Mouse (Mus musculus) embryonic facial prominence, embryonic 12.5 days (tissue): ENCODE measurements around the gene Tmx2. TPM values are rescaled to one million over a fixed set of nuclear protein-coding genes. Genes with fewer than 3 reads are reported as not detected.

Experiments
- ATAC-seq: fragments of 200-750 bp; cut with Nextera tagmentation; 2 replicates; pipeline ENCODE4 v1.8.0; 2017; ENCODE audit not compliant: insufficient number of reproducible peaks, insufficient read depth, low FRiP score, low TSS enrichment
- H3K27ac ChIP-seq: fragments of 300-500 bp; sonication (generic); 2 replicates; pipeline ENCODE4 v1.5.1; 2016; ENCODE audit warnings: mild to moderate bottlenecking
- H3K27me3 ChIP-seq: fragments of 300-500 bp; sonication (generic); 2 replicates; pipeline ENCODE4 v1.6.1; 2016; ENCODE audit warnings: mild to moderate bottlenecking, moderate library complexity
- H3K36me3 ChIP-seq: fragments of 300-500 bp; sonication (generic); 2 replicates; pipeline ENCODE4 v1.6.1; 2016; ENCODE audit warnings: mild to moderate bottlenecking
- H3K4me1 ChIP-seq: fragments of 300-500 bp; sonication (generic); 2 replicates; pipeline ENCODE4 v1.6.1; 2016
- H3K4me2 ChIP-seq: fragments of 300-500 bp; sonication (generic); replicated peaks from 2 replicates; pipeline ENCODE4 v1.6.1; 2016; ENCODE audit warnings: mild to moderate bottlenecking, moderate library complexity
- H3K4me3 ChIP-seq: fragments of 300-500 bp; sonication (generic); 2 replicates; pipeline ENCODE4 v1.5.1; 2016; ENCODE audit warnings: mild to moderate bottlenecking
- H3K9ac ChIP-seq: fragments of 300-500 bp; sonication (generic); 2 replicates; pipeline ENCODE4 v1.6.1; 2016; ENCODE audit warnings: mild to moderate bottlenecking, moderate library complexity
- H3K9me3 ChIP-seq: fragments of 300-500 bp; sonication (generic); 2 replicates; pipeline ENCODE4 v1.6.1; 2016; ENCODE audit warnings: mild to moderate bottlenecking, moderate library complexity
- WGBS: fragments of 180-500 bp; shearing (Covaris S2); methylation state at CpG from one replicate; pipeline ENCODE4 v1.1.7; 2016; 5-methylcytosine and 5-hydroxymethylcytosine counted together
- polyA plus RNA-seq: library from polyadenylated mRNA; unstranded; fragments of >200 nt; fragmentation: Nextera tagmentation; extraction: Ambion mirVana; gene quantifications from 2 replicates; pipeline ENCODE4 v1.2.1, GENCODE M21; 2016

Gene Tmx2
- polyA plus RNA-seq, 1 experiment from 2014 or later, result 118 TPM

- peak within 1 kb of the TSS; percentile 96 for H3K27ac ChIP-seq
- peak; percentile 97 for ATAC-seq
- whole genome bisulfite sequencing, result 0% methylated on average over 15 of the region's 15 CpGs
- H3K27me3 ChIP-seq, result no peaks in the 10 kb centered on the region
- peak within 1 kb of the TSS; percentile 83 for H3K4me2 ChIP-seq
- H3K9me3 ChIP-seq, result no peaks in the 10 kb centered on the region
- 0 out of 2 replicates have a peak, but pooled peaks cover 8% of the 10 kb centered on the region for H3K4me1 ChIP-seq
- H3K36me3 ChIP-seq, result no peaks in the 10 kb centered on the region
- peak within 1 kb of the TSS; percentile 67 for H3K4me3 ChIP-seq
- peak within 1 kb of the TSS; percentile 85 for H3K9ac ChIP-seq
These were observed 28.3 kb downstream of the Tmx2 start, which contains the start of gene Ctnnd1 for GRCm38 (mm10) chr2:84650464-84651195. Gene Ctnnd1, minus strand, starts transcription at chr2:84650765.

GRCm38 (mm10) chr2:84649674-84650073 lies 29.3 kb downstream of the Tmx2 start:
- Histone ChIP-seq H3K9ac (peak overlapping the region; percentile 85), H3K9me3 (no peaks in the 10 kb centered on the region), H3K36me3 (no peaks in the 10 kb centered on the region), H3K4me1 (0 out of 2 replicates have a peak, but pooled peaks cover 8% of the 10 kb centered on the region), H3K4me3 (peak overlapping the region; percentile 67), H3K4me2 (peak overlapping the region; percentile 83), H3K27ac (peak overlapping the region; percentile 96), H3K27me3 (no peaks in the 10 kb centered on the region)
- ATAC-seq, result no peak
- 0% methylated on average over 10 of the region's 10 CpGs for WGBS

GRCm38 (mm10) chr2:84648369-84648768 lies 30.6 kb downstream of the Tmx2 start:
- no peaks in the 10 kb centered on the region for H3K27me3 ChIP-seq
- H3K36me3 ChIP-seq, result no peaks in the 10 kb centered on the region
- no peak overlapping the region for H3K27ac ChIP-seq
- H3K4me3 ChIP-seq, result peak overlapping the region; percentile 33
- WGBS, result 38% methylated on average over 6 of the region's 6 CpGs
- ATAC-seq, result no peak
- no peak overlapping the region for H3K9ac ChIP-seq
- H3K4me2 ChIP-seq, result peak overlapping the region; percentile 83
- H3K4me1 ChIP-seq, result 0 out of 2 replicates have a peak, but pooled peaks cover 8% of the 10 kb centered on the region
- H3K9me3 ChIP-seq, result no peaks in the 10 kb centered on the region

GRCm38 (mm10) chr2:84647051-84647568 lies 31.8 kb downstream of the Tmx2 start:
- Histone ChIP-seq H3K9ac (no peak overlapping the region), H3K4me2 (no peak overlapping the region), H3K27ac (no peak overlapping the region), H3K27me3 (no peaks in the 10 kb centered on the region), H3K9me3 (no peaks in the 10 kb centered on the region), H3K4me1 (0 out of 2 replicates have a peak, but pooled peaks cover 8% of the 10 kb centered on the region), H3K36me3 (no peaks in the 10 kb centered on the region), H3K4me3 (no peak overlapping the region)
- no peak for ATAC-seq
- 95% methylated on average over 6 of the region's 6 CpGs for WGBS

- Histone ChIP-seq H3K27ac (no peak overlapping the region), H3K4me3 (no peak overlapping the region), H3K9ac (no peak overlapping the region), H3K4me2 (no peak overlapping the region), H3K36me3 (no peaks in the 10 kb centered on the region), H3K4me1 (0 out of 2 replicates have a peak, but pooled peaks cover 8% of the 10 kb centered on the region), H3K27me3 (no peaks in the 10 kb centered on the region), H3K9me3 (no peaks in the 10 kb centered on the region)
- 86% methylated on average over 1 of the region's 1 CpGs for WGBS
- no peak for ATAC-seq
These were observed 32.8 kb downstream of the Tmx2 start for GRCm38 (mm10) chr2:84646138-84646537.

- Histone ChIP-seq H3K27me3 (no peaks in the 10 kb centered on the region), H3K9ac (no peak overlapping the region), H3K4me2 (no peak overlapping the region), H3K4me1 (peaks cover 32% of the 10 kb centered on the region), H3K4me3 (no peak overlapping the region), H3K9me3 (no peaks in the 10 kb centered on the region), H3K27ac (no peak overlapping the region), H3K36me3 (no peaks in the 10 kb centered on the region; the same call in 1 of the 2 replicates)
- no peak for ATAC-seq
These were observed 38.1 kb downstream of the Tmx2 start for GRCm38 (mm10) chr2:84640833-84641232.

GRCm38 (mm10) chr2:84638428-84639220 lies 40.3 kb downstream of the Tmx2 start:
- ATAC-seq, result no peak
- Histone ChIP-seq H3K4me2 (no peak overlapping the region), H3K9ac (no peak overlapping the region), H3K36me3 (no peaks in the 10 kb centered on the region; the same call in 1 of the 2 replicates), H3K4me3 (no peak overlapping the region), H3K9me3 (no peaks in the 10 kb centered on the region), H3K27me3 (no peaks in the 10 kb centered on the region), H3K27ac (peak overlapping the region; percentile 50; the same call in 1 of the 2 replicates), H3K4me1 (peaks cover 54% of the 10 kb centered on the region)
- WGBS, result 42% methylated on average over 5 of the region's 5 CpGs

GRCm38 (mm10) chr2:84637452-84638165 lies 41.3 kb downstream of the Tmx2 start:
- Histone ChIP-seq H3K9ac (no peak overlapping the region), H3K4me3 (no peak overlapping the region), H3K9me3 (no peaks in the 10 kb centered on the region), H3K27ac (peak overlapping the region; percentile 60), H3K27me3 (no peaks in the 10 kb centered on the region), H3K4me1 (peaks cover 62% of the 10 kb centered on the region), H3K4me2 (0 out of 2 replicates have a peak overlapping the region, but pooled peaks have one; percentile 5), H3K36me3 (no peaks in the 10 kb centered on the region; the same call in 1 of the 2 replicates)
- no peak for ATAC-seq
- WGBS, result 28% methylated on average over 7 of the region's 7 CpGs

- Histone ChIP-seq H3K9me3 (no peaks in the 10 kb centered on the region), H3K4me2 (peak overlapping the region; percentile 40), H3K4me3 (no peak overlapping the region), H3K4me1 (peaks cover 63% of the 10 kb centered on the region), H3K27ac (peak overlapping the region; percentile 93), H3K9ac (0 out of 2 replicates have a peak overlapping the region, but pooled peaks have one; percentile 8), H3K36me3 (no peaks in the 10 kb centered on the region; the same call in 1 of the 2 replicates), H3K27me3 (no peaks in the 10 kb centered on the region)
- ATAC-seq, result no peak
- 19% methylated on average over 8 of the region's 8 CpGs for WGBS
These were observed 42.7 kb downstream of the Tmx2 start for GRCm38 (mm10) chr2:84636231-84636741.

GRCm38 (mm10) chr2:84635611-84636010 lies 43.3 kb downstream of the Tmx2 start:
- 0% methylated on average over 2 of the region's 2 CpGs for WGBS
- peak; percentile 92 for ATAC-seq
- Histone ChIP-seq H3K9me3 (no peaks in the 10 kb centered on the region), H3K4me1 (peaks cover 63% of the 10 kb centered on the region), H3K36me3 (no peaks in the 10 kb centered on the region; the same call in 1 of the 2 replicates), H3K9ac (no peak overlapping the region), H3K27ac (peak overlapping the region; percentile 93), H3K27me3 (no peaks in the 10 kb centered on the region), H3K4me2 (peak overlapping the region; percentile 40; the same call in 1 of the 2 replicates), H3K4me3 (no peak overlapping the region)
